Mouse (Mus musculus): Measurements from ENCODE around the gene Unc93b1. TPM values are rescaled to one million over a fixed set of nuclear protein-coding genes. Genes with fewer than 3 reads are reported as not detected.

Unc93b1 gene
- polyA plus RNA-seq, 1 experiment from 2014 or later = 21.9 TPM

GRCm38 (mm10) chr19:3985261-3985681 is 50.3 kb downstream of the Unc93b1 start:
- no peaks in the 10 kb centered on the region for H3K27me3 ChIP-seq (ENCODE audit: control insufficient read depth, insufficient read depth, low read depth, low read length)
- ATAC-seq (ENCODE audit: low read depth) = peak; percentile 48
- H3K4me3 ChIP-seq (ENCODE audit: low read length) = no peak overlapping the region
- WGBS = 27% methylated on average over 8 of the region's 8 CpGs
- H3K4me2 ChIP-seq (ENCODE audit: low read depth, low read length) = no peak overlapping the region
- H3K27ac ChIP-seq (ENCODE audit: low read length) = peak overlapping the region; percentile 75
- H3K4me1 ChIP-seq (replicated peaks; ENCODE audit: control insufficient read depth, insufficient read depth, low read length) = peaks cover 16% of the 10 kb centered on the region
- H3K9me3 ChIP-seq (ENCODE audit: control insufficient read depth, low read length) = no peaks in the 10 kb centered on the region
- H3K36me3 ChIP-seq (ENCODE audit: control insufficient read depth, insufficient read depth, low read length) = no peaks in the 10 kb centered on the region; the same call in 1 of the 2 replicates
- H3K9ac ChIP-seq (ENCODE audit: low read length) = peak overlapping the region; percentile 20; the same call in 1 of the 2 replicates

GRCm38 (mm10) chr19:3986334-3986733 is 51.3 kb downstream of the Unc93b1 start, which contains the start of gene Acy3:
TSS of gene Acy3 (plus strand) at chr19:3986570.
- H3K9ac ChIP-seq (ENCODE audit: low read length) = peak within 1 kb of the TSS; percentile 66
- peak within 1 kb of the TSS; percentile 16; the same call in 1 of the 2 replicates for H3K4me3 ChIP-seq (ENCODE audit: low read length)
- peak within 1 kb of the TSS; percentile 74 for H3K27ac ChIP-seq (ENCODE audit: low read length)
- no peaks in the 10 kb centered on the region; the same call in 1 of the 2 replicates for H3K36me3 ChIP-seq (ENCODE audit: control insufficient read depth, insufficient read depth, low read length)
- H3K4me2 ChIP-seq (ENCODE audit: low read depth, low read length) = peak within 1 kb of the TSS; percentile 47
- no peaks in the 10 kb centered on the region for H3K27me3 ChIP-seq (ENCODE audit: control insufficient read depth, insufficient read depth, low read depth, low read length)
- H3K4me1 ChIP-seq (replicated peaks; ENCODE audit: control insufficient read depth, insufficient read depth, low read length) = peaks cover 16% of the 10 kb centered on the region
- 10% methylated on average over 8 of the region's 8 CpGs for WGBS
- ATAC-seq (ENCODE audit: low read depth) = peak; percentile 88
- no peaks in the 10 kb centered on the region for H3K9me3 ChIP-seq (ENCODE audit: control insufficient read depth, low read length)

DNA sequence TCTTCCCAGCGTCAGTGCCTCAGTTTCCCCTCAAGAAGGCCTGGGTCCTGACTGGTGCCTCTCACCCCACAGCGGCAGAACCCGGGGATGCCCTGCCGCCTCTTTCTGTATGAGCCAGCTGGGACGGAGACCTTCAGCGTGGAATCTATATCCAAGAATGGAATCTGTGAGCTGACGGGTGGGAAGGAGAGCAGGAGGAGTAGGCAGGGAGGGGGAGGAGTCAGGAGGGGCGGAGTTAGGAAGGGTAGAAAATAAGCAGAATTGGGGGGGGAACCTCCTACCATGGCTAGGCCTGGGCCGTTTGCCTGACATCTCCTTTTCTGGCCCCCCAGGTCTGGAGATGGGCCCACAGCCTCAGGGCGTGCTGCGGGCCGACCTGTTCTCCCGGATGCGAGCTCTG is 53.1 kb downstream of the Unc93b1 start:
- H3K27ac ChIP-seq (ENCODE audit: low read length) = no peak overlapping the region
- H3K9ac ChIP-seq (ENCODE audit: low read length) = no peak overlapping the region
- no peaks in the 10 kb centered on the region; the same call in 1 of the 2 replicates for H3K36me3 ChIP-seq (ENCODE audit: control insufficient read depth, insufficient read depth, low read length)
- no peak overlapping the region for H3K4me2 ChIP-seq (ENCODE audit: low read depth, low read length)
- ATAC-seq (ENCODE audit: low read depth) = no peak
- H3K9me3 ChIP-seq (ENCODE audit: control insufficient read depth, low read length) = no peaks in the 10 kb centered on the region
- H3K27me3 ChIP-seq (ENCODE audit: control insufficient read depth, insufficient read depth, low read depth, low read length) = no peaks in the 10 kb centered on the region
- WGBS = 85% methylated on average over 14 of the region's 14 CpGs
- H3K4me3 ChIP-seq (ENCODE audit: low read length) = no peak overlapping the region
- H3K4me1 ChIP-seq (replicated peaks; ENCODE audit: control insufficient read depth, insufficient read depth, low read length) = peaks cover 16% of the 10 kb centered on the region

GRCm38 (mm10) chr19:3988750-3989149 is 53.8 kb downstream of the Unc93b1 start:
- Histone ChIP-seq H3K27ac (ENCODE audit: low read length) (no peak overlapping the region), H3K4me1 (replicated peaks; ENCODE audit: control insufficient read depth, insufficient read depth, low read length) (peaks cover 16% of the 10 kb centered on the region), H3K9ac (ENCODE audit: low read length) (no peak overlapping the region), H3K9me3 (ENCODE audit: control insufficient read depth, low read length) (no peaks in the 10 kb centered on the region), H3K27me3 (ENCODE audit: control insufficient read depth, insufficient read depth, low read depth, low read length) (no peaks in the 10 kb centered on the region), H3K4me2 (ENCODE audit: low read depth, low read length) (no peak overlapping the region), H3K36me3 (ENCODE audit: control insufficient read depth, insufficient read depth, low read length) (no peaks in the 10 kb centered on the region; the same call in 1 of the 2 replicates), H3K4me3 (ENCODE audit: low read length) (no peak overlapping the region)
- ATAC-seq (ENCODE audit: low read depth) = no peak
- 88% methylated on average over 4 of the region's 4 CpGs for WGBS

GRCm38 (mm10) chr19:3990804-3991203 is 55.8 kb downstream of the Unc93b1 start:
- 26% methylated on average over 6 of the region's 6 CpGs for WGBS
- no peak overlapping the region for H3K27ac ChIP-seq (ENCODE audit: low read length)

GRCm38 (mm10) chr19:3991562-3991961 is 56.6 kb downstream of the Unc93b1 start:
- Histone ChIP-seq H3K4me3 (ENCODE audit: low read length) (no peak overlapping the region), H3K9ac (ENCODE audit: low read length) (no peak overlapping the region), H3K9me3 (ENCODE audit: control insufficient read depth, low read length) (no peaks in the 10 kb centered on the region), H3K4me1 (replicated peaks; ENCODE audit: control insufficient read depth, insufficient read depth, low read length) (peaks cover 10% of the 10 kb centered on the region), H3K36me3 (ENCODE audit: control insufficient read depth, insufficient read depth, low read length) (no peaks in the 10 kb centered on the region; the same call in 1 of the 2 replicates), H3K27ac (ENCODE audit: low read length) (no peak overlapping the region), H3K4me2 (ENCODE audit: low read depth, low read length) (no peak overlapping the region), H3K27me3 (ENCODE audit: control insufficient read depth, insufficient read depth, low read depth, low read length) (no peaks in the 10 kb centered on the region)
- 85% methylated on average over 3 of the region's 3 CpGs for WGBS
- ATAC-seq (ENCODE audit: low read depth) = no peak

More at GRCm38 (mm10) chr19:3990804-3991203, 55.8 kb downstream of the Unc93b1 start:
- Histone ChIP-seq H3K9me3 (ENCODE audit: control insufficient read depth, low read length) (no peaks in the 10 kb centered on the region), H3K36me3 (ENCODE audit: control insufficient read depth, insufficient read depth, low read length) (no peaks in the 10 kb centered on the region; the same call in 1 of the 2 replicates), H3K4me3 (ENCODE audit: low read length) (no peak overlapping the region), H3K4me1 (replicated peaks; ENCODE audit: control insufficient read depth, insufficient read depth, low read length) (peaks cover 14% of the 10 kb centered on the region), H3K4me2 (ENCODE audit: low read depth, low read length) (no peak overlapping the region), H3K27me3 (ENCODE audit: control insufficient read depth, insufficient read depth, low read depth, low read length) (no peaks in the 10 kb centered on the region), H3K9ac (ENCODE audit: low read length) (no peak overlapping the region; the same call in 1 of the 2 replicates)
- ATAC-seq (ENCODE audit: low read depth) = no peak

GRCm38 (mm10) chr19:3991966-3992365 is 57.0 kb downstream of the Unc93b1 start:
- H3K36me3 ChIP-seq (ENCODE audit: control insufficient read depth, insufficient read depth, low read length) = no peaks in the 10 kb centered on the region; the same call in 1 of the 2 replicates
- H3K27ac ChIP-seq (ENCODE audit: low read length) = no peak overlapping the region
- WGBS = 80% methylated on average over 3 of the region's 3 CpGs
- no peaks in the 10 kb centered on the region for H3K27me3 ChIP-seq (ENCODE audit: control insufficient read depth, insufficient read depth, low read depth, low read length)
- ATAC-seq (ENCODE audit: low read depth) = no peak
- H3K9ac ChIP-seq (ENCODE audit: low read length) = no peak overlapping the region
- H3K9me3 ChIP-seq (ENCODE audit: control insufficient read depth, low read length) = no peaks in the 10 kb centered on the region
- H3K4me3 ChIP-seq (ENCODE audit: low read length) = no peak overlapping the region
- H3K4me2 ChIP-seq (ENCODE audit: low read depth, low read length) = no peak overlapping the region
- peaks cover 6% of the 10 kb centered on the region for H3K4me1 ChIP-seq (replicated peaks; ENCODE audit: control insufficient read depth, insufficient read depth, low read length)

- Histone ChIP-seq H3K36me3 (ENCODE audit: control insufficient read depth, insufficient read depth, low read length) (no peaks in the 10 kb centered on the region; the same call in 1 of the 2 replicates), H3K27me3 (ENCODE audit: control insufficient read depth, insufficient read depth, low read depth, low read length) (no peaks in the 10 kb centered on the region), H3K9me3 (ENCODE audit: control insufficient read depth, low read length) (no peaks in the 10 kb centered on the region), H3K4me1 (replicated peaks; ENCODE audit: control insufficient read depth, insufficient read depth, low read length) (peaks cover 3% of the 10 kb centered on the region; the same call in 1 of the 2 replicates), H3K27ac (ENCODE audit: low read length) (no peak within 1 kb of the TSS), H3K9ac (ENCODE audit: low read length) (no peak within 1 kb of the TSS), H3K4me2 (ENCODE audit: low read depth, low read length) (no peak within 1 kb of the TSS), H3K4me3 (ENCODE audit: low read length) (no peak within 1 kb of the TSS)
- WGBS = 50% methylated on average over 5 of the region's 5 CpGs
- no peak for ATAC-seq (ENCODE audit: low read depth)
These were observed 57.4 kb downstream of the Unc93b1 start, which contains the start of gene Tbx10 for GRCm38 (mm10) chr19:3992416-3992815. TSS of gene Tbx10 (plus strand) at chr19:3992752.

- WGBS = 39% methylated on average over 6 of the region's 6 CpGs
- ATAC-seq (ENCODE audit: low read depth) = no peak
- H3K36me3 ChIP-seq (ENCODE audit: control insufficient read depth, insufficient read depth, low read length) = no peaks in the 10 kb centered on the region
- H3K4me2 ChIP-seq (ENCODE audit: low read depth, low read length) = no peak overlapping the region
- peaks cover 9% of the 10 kb centered on the region for H3K4me1 ChIP-seq (replicated peaks; ENCODE audit: control insufficient read depth, insufficient read depth, low read length)
- no peak overlapping the region for H3K27ac ChIP-seq (ENCODE audit: low read length)
- H3K27me3 ChIP-seq (ENCODE audit: control insufficient read depth, insufficient read depth, low read depth, low read length) = no peaks in the 10 kb centered on the region
- no peak overlapping the region for H3K4me3 ChIP-seq (ENCODE audit: low read length)
- no peak overlapping the region for H3K9ac ChIP-seq (ENCODE audit: low read length)
- no peaks in the 10 kb centered on the region for H3K9me3 ChIP-seq (ENCODE audit: control insufficient read depth, low read length)
These were observed 59.9 kb downstream of the Unc93b1 start for GRCm38 (mm10) chr19:3994932-3995331.
